Mouse (Mus musculus) megakaryocyte, embryonic 14.5 days (primary cell): ENCODE results near the gene Slc41a2.

Source experiments
- FLI1 ChIP-seq: IDR thresholded peaks from 2 replicates; pipeline ENCODE4 v1.6.1; 2012; ENCODE audit warnings: low read length, inconsistent platforms, mixed read lengths
- GATA1 ChIP-seq: IDR thresholded peaks from 3 replicates; pipeline ENCODE4 v1.6.1; 2012; ENCODE audit warnings: mixed read lengths, low read length, inconsistent platforms, borderline replicate concordance

- TF ChIP-seq GATA1 (no peak), FLI1 (no peak)
These were observed 51.9 kb downstream of the Slc41a2 start for GRCm38 (mm10) chr10:83285724-83286256.
